Mouse (Mus musculus) frontal cortex, postnatal 36 days (tissue): ENCODE data around the gene Gm11554.
"Not testable (repeated sequence)": the region's sequence is repeated elsewhere in the genome, so short reads cannot be mapped to it uniquely, and the experiment has no call there.

Source experiments
- DNase-seq, 2 experiments: peaks; one replicate each; pipeline ENCODE4 v3.0.0; 2022; ENCODE audit warnings: low spot score in 2 of 2

Gm11554 gene

DNA sequence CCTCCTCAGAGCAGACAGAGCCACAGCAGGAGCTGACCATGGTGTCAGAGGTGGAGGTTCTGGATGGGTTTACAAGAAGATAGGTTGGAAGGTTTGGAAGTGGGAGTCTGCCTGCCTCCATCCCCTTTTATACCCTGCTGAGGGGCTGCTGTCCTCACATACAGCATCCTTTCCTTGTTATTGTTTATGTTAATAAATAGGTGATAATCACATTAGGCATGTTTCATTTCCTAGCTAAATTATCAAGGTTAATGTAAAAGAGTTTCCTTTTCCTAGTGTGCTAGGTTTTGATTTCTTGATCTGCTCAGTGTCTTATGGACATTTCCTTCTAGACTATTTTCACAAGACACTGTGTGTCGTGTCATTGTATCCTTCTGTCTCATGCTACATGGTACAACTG, at the start of gene Gm11554:
TSS of gene Gm11554 (minus strand) at position 101 of the 400 bp plus-strand sequence.
- DNase-seq, result not testable (repeated sequence)

- no peak for DNase-seq
Observed at GRCm38 (mm10) chr11:99851508-99851907, 47.3 kb upstream of the Gm11554 start, which contains the start of gene Krtap4-16. Gene Krtap4-16, minus strand, starts transcription at chr11:99851608.

- no peak for DNase-seq
Observed at GRCm38 (mm10) chr11:99846746-99847145, 42.5 kb upstream of the Gm11554 start.

DNA sequence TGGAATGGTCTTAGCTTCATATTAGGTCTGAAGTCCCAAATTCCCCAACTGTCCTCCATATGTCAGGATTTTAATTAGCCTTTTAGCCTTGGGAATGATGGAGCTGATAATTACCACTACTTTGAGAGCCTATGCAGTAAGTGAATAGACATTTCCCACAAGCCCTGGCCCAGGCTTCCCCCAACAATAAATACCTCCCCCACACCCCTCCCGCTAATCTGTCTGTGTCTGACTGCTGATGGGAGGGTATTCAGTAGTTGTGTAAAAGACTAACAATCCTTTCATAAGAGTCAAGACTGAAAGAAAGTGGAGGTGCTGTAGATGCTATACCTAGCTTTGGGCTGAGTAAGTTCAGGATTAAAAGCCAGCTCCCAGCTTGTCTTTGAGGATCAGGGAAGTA, 37.9 kb upstream of the Gm11554 start:
- DNase-seq, result no peak

GRCm38 (mm10) chr11:99837966-99838365, 33.7 kb upstream of the Gm11554 start, which contains the start of gene 2300003K06Rik:
Gene 2300003K06Rik, minus strand, starts transcription at chr11:99838066.
- no peak for DNase-seq

DNA sequence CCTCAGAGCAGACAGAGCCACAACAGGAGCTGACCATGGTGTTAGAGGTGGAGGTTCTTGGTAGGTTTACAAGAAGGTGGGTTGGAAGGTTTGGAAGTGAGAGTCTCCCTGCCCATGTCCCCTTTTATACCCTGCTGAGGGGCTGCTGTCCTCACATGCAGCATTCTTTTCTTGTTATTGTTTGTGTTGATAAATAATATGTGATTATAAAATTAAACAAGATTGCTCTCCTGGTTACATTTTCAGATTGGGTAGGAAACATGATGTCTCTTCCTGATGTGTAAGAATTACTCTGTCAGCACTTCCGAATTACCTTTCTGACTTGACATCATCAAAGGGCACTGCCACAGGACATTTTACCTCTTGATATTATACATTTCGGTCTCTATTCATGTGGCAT, 11.3 kb upstream of the Gm11554 start, which contains the start of gene Gm11564:
TSS of gene Gm11564 (minus strand) at position 101 of the 400 bp plus-strand sequence.
- not testable (repeated sequence) for DNase-seq

DNA sequence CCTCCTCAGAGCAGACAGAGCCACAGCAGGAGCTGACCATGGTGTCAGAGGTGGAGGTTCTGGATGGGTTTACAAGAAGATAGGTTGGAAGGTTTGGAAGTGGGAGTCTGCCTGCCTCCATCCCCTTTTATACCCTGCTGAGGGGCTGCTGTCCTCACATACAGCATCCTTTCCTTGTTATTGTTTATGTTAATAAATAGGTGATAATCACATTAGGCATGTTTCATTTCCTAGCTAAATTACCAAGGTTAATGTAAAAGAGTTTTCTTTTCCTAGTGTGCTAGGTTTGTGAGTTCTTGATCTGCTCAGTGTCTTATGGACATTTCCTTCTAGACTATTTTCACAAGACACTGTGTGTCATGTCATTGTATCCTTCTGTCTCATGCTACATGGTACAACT, 5.5 kb upstream of the Gm11554 start, which contains the start of gene Krtap4-13:
TSS of gene Krtap4-13 (minus strand) at position 101 of the 400 bp plus-strand sequence.
- not testable (repeated sequence) for DNase-seq

- not testable (repeated sequence) for DNase-seq
Observed at GRCm38 (mm10) chr11:99798832-99799231, 5.4 kb downstream of the Gm11554 start, which contains the start of gene Gm11569. Gene Gm11569, minus strand, starts transcription at chr11:99798932.

GRCm38 (mm10) chr11:99793367-99793766, 10.9 kb downstream of the Gm11554 start, which contains the start of gene Gm11596:
Gene Gm11596, minus strand, starts transcription at chr11:99793467.
- DNase-seq, result no peak

DNA sequence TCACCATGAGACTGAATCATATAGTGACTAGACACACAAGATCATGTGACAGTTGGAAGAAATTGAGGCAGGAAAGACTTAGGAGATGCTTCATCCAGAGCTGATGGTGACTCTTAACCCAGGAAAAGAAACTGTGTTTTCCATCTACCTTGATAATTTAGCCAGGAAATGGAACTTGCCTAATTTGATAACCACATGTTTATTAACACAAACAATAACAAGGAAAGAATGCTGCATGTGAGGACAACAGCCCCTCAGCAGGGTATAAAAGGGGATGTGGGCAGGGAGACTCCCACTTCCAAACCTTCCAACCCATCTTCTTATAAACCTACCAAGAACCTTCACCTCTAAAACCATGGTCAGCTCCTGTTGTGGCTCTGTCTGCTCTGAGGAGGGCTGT, 19.3 kb downstream of the Gm11554 start, which contains the start of gene Krtap4-9:
TSS of gene Krtap4-9 (plus strand) at position 301 of the 400 bp plus-strand sequence.
- DNase-seq, result not testable (repeated sequence)

DNA sequence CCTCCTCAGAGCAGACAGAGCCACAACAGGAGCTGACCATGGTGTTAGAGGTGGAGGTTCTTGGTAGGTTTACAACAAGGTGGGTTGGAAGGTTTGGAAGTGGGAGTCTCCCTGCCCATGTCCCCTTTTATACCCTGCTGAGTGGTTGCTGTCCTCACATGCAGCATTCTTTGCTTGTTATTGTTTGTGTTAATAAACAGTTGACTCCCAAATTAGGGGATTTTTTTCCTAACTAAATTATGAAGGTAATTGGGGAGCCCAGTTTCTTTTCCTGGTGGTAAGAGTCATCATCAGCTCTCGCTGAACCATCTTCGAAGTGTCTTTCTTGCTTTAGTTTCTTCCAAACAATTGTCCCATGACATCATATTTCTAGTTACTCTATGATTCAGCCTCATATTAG, 23.6 kb downstream of the Gm11554 start, which contains the start of gene Krtap4-8:
TSS of gene Krtap4-8 (minus strand) at position 101 of the 400 bp plus-strand sequence.
- DNase-seq, result no peak

GRCm38 (mm10) chr11:99778401-99778800, 25.8 kb downstream of the Gm11554 start:
- no peak for DNase-seq

DNA sequence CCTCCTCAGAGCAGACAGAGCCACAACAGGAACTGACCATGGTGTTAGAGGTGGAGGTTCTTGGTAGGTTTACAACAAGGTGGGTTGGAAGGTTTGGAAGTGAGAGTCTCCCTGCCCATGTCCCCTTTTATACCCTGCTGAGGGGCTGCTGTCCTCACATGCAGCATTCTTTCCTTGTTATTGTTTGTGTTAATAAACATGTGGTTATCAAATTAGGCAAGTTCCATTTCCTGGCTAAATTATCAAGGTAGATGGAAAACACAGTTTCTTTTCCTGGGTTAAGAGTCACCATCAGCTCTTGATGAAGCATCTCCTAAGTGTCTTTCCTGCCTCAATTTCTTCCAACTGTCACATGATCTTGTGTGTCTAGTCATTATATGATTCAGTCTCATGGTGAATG, 31.4 kb downstream of the Gm11554 start, which contains the start of gene Gm11595:
TSS of gene Gm11595 (minus strand) at position 101 of the 400 bp plus-strand sequence.
- DNase-seq, result not testable (repeated sequence)

DNA sequence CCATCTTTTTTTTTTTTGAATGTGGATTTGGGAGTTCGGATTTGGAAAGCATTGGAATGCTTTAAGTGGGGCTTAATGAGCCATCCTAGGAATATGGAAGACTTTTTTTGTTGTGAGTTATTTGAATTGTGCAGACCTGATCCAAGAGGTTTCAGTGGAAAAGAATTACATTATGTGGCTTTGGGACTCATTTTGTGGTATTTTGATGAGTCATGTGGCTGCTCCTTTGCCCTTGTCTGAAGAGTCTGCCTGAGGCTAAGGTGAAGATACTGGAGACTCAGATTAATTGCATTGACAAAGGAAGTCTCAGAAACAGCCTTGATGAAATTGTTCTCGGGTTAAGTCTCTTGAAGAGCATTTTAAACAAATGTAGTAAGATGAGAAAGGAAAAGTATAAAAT, 35.8 kb downstream of the Gm11554 start:
- no peak for DNase-seq

GRCm38 (mm10) chr11:99758877-99759276, 45.4 kb downstream of the Gm11554 start:
- DNase-seq, result no peak
